Mouse (Mus musculus): Measurements from ENCODE around the gene Cep170.
A peak's percentile ranks its signal among the peaks of the same experiment; 100 is the strongest.

The Cep170 gene

GRCm38 (mm10) chr1:176826186-176826585 is 12.3 kb upstream of the Cep170 start:
- DNase-seq (ENCODE audit: low read depth in 2 of 2, low spot score in 2 of 2), result no peak

GRCm38 (mm10) chr1:176825084-176825483 is 11.2 kb upstream of the Cep170 start:
- DNase-seq (ENCODE audit: low read depth in 2 of 2, low spot score in 2 of 2), result no peak

DNA sequence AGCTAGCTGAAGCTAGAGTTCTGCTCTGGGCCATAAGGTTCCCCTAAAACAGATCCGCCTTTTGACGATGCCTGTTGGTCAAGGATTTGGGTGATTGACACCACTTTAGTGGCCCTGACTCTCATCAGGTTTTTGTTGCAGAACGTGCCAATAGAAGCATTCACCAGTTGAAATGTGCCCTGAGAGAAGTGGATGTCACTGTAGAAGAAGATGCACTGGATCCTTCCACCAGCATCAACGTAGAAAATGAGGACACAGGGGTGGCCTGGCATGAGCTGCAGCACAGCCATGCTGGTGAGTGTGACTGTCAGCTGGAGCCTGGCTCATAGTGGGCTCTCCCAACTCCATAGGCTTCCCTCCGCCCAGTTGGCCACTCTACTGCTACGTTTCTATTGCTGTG is 10.7 kb upstream of the Cep170 start:
- no peak for DNase-seq (ENCODE audit: low read depth in 2 of 2, low spot score in 2 of 2)

DNA sequence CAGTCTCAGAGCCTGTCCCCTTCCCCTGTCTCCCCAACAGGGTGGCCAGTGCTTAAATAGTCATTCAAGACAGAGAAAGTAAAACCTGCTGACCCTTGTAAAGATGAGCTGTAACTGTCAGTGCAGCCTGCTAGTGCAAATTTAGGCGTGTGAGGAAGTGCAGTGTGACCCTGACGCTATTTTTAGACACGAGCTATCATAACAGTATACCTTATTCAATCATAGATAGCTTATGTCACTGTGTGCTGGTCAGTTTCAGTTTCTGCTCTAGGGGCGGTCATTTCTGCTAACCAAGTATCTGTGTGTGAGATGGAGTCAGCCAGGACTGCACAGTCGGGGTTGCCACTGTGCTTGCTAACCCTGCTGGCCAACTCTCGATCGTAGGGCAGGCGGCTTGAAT is 10.0 kb upstream of the Cep170 start:
- no peak for DNase-seq (ENCODE audit: low read depth in 2 of 2, low spot score in 2 of 2)

DNA sequence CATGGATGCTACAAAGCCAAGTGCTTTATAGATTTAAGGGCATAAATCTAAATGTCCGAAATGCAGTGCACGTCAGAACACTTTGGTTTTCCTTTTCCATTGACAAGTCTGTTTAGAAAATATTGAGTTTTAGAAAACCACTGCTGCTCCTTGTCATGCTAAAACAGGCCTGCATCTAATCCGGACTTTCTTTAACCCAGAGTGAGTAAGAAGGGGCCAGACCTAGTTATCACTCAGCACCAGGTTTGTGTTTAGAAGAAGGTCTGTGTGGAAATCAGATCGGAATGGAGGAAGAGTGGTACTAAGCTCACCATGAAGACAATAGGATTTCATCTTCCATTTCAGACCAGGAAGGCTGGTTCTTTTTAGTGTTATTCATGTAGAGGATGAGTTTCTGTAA is 9.1 kb upstream of the Cep170 start:
- no peak for DNase-seq (ENCODE audit: low read depth in 2 of 2, low spot score in 2 of 2)

GRCm38 (mm10) chr1:176821929-176822328 is 8.1 kb upstream of the Cep170 start:
- DNase-seq (ENCODE audit: low read depth in 2 of 2, low spot score in 2 of 2), result no peak

DNA sequence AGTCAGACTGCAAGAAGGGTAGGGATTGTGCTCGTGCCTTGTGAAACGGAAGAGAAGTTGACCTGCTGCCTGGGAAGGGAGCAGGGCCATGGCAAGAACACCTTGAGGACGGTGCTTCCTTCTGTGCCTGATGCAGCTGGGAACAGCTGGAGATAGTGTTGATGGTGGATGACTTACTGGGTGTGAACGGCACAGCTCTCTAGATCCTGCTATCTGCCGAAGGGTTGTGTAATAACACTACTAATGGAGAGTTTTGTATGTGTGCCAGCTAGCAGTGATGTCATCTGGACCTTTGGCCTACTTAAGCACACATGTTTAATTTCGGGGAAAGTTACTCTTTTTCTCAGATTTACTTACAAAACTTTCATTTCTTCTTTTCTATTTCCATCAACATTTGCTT is 4.9 kb upstream of the Cep170 start:
- DNase-seq (ENCODE audit: low read depth in 2 of 2, low spot score in 2 of 2), result no peak

DNA sequence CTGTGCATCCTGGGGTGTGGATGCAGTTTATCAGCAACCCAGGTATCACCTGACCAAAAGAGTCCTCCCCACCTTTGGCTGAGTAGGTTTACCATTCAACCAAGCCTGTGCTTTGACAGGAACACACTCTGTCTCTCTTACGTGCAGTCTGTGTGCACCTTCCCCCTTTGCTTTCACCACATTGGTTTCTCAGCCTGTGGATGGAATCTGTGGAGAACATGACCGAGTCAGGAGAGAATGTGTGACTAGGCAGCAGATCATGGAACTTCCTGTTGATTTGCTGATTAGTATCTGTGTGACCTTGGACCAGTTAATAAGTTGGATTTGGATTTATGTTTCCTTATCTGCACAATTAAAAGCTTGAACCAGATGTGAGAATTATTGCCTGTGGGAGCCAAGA is 4.3 kb upstream of the Cep170 start:
- DNase-seq (ENCODE audit: low read depth in 2 of 2, low spot score in 2 of 2), result no peak

DNA sequence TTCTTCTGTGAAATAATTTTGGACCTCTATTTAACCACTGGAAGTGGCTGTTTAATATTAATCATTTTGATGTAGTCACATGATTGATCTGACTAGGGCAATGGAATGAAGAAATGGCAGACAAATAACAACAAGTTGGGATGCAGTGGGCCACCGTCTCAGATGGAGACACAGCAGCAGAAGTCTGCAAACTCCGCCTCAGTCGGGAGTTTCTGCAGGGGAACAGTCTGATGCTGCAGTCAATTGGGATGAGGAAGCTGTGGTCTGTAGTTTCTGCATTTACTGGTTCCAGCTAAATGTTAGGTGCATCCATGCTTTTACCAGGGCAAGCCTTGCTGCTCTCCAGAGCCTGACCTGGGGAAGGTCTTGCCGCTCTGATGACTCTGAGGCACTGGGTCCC is 2.9 kb upstream of the Cep170 start:
- no peak for DNase-seq (ENCODE audit: low read depth in 2 of 2, low spot score in 2 of 2)

DNA sequence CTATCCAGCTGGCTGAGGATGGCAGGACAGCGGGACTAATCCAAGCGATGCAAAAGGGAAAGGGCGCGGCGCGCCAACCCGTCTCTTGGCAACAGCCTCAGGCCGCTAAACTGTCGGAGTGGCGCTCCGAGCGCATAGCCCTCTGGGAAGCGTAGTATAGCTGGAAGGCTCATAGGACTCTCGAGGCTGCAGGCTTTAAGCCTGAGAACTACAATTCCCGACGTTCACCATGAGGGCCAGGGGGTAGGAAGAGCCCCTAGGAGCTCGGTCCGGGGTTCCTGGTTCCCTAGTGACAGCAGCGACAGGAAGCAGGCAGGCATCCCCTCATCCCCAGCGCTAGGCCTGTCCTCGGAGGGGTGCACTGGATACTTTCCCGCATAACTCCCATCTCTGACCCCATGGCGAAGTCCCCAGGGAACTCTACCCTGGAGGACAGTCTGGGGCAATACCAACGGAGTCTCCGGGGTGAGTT is 760 bp upstream of the Cep170 start, which contains the start of gene Sdccag8:
Sdccag8 (plus strand) TSS at position 70 of the 472 bp plus-strand sequence.
- peak; percentile 85 to 87 for DNase-seq (ENCODE audit: low read depth in 2 of 2, low spot score in 2 of 2)

DNA sequence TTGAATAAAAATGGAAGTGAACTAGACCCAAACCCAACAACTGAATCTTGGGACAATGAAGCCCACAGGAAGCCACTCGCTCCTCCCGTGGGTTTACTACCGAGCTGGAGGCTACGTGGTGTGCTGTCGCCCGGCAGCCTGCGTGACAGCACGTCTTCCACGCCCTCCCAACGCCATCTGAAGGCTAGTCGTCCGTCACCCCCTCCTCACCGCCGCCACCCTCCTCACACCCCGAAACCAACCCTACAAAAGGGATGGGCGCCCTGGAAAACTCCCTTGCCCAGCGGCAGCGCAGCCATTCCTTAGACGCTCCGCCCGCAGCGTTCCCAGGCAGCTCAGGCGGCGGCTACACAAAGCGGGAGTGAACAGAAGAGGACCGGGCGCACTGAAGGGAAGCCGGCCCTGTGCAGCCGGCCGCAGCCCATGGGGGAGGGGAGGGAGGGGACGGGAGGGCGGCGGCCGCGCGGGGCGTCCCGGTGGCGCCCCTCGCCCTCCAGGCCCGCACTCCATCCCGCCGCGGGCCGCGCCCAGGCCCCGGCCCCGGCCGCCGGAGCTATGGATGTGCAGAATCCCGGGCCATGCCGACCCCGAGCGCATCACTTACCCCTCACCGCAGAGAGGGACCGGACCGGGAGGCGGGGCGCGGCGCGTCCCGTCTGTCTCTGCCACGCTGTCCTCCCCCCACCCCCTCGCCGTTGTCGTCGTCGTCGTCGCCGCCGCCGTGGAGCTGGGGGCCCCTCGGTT is 403 bp downstream of the Cep170 start:
- peak; percentile 16 to 28 for DNase-seq (ENCODE audit: low read depth in 2 of 2, low spot score in 2 of 2)

GRCm38 (mm10) chr1:176812491-176813291 is 1.2 kb downstream of the Cep170 start:
- peak in 1 of 2 experiments; percentile 0 for DNase-seq (ENCODE audit: low read depth in 2 of 2, low spot score in 2 of 2)

DNA sequence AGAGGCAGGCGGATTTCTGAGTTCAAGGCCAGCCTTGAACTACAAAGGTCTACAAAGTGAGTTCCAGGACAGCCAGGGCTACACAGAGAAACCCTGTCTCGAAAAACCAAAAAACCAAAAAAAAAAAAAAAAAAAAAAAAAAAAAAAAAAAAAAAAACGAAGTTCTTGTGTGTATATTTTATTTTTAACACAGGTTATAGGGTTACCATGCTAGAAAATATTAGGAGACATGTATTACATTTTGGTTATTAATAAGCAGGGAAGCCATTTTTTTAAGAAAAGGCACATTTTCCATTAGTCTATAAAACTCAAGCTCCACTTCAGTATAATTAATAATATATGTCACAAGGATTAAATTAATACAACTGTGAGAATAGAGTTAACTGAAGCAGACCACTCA is 2.0 kb downstream of the Cep170 start:
- no peak for DNase-seq (ENCODE audit: low read depth in 2 of 2, low spot score in 2 of 2)

- no peak for DNase-seq (ENCODE audit: low read depth in 2 of 2, low spot score in 2 of 2)
Observed at GRCm38 (mm10) chr1:176810161-176810560, 3.7 kb downstream of the Cep170 start.

DNA sequence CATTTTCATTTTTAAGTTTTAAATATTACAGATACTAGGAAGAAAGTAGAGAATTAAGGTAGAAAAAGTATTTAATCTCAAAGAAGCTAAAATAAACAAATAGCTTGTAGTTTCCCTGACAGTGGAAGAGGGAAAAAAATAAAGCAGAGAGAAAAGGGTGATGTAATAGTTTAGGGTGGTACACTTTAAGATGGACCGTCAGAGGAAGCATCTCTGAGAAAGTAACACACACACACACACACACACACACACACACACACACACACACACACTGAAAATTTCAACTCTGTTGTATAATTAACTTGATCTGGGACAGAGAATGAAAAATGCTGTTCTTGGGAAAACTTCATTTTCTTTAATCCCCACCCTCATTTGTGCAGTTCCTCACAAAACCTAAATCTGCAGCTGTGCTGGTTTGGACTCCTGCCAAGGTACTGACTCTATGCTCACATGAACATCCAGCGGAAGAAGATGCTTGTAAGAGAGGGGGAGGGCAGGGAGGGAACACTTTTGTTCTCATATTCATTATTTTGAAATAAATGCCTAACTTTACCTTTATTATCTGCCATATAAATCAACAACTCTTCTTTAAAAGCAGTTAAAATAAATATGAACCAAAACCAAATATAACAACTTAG is 13.0 kb downstream of the Cep170 start:
- DNase-seq (ENCODE audit: low read depth in 2 of 2, low spot score in 2 of 2), result peak; percentile 13 to 47

GRCm38 (mm10) chr1:176798673-176799072 is 15.2 kb downstream of the Cep170 start:
- DNase-seq (ENCODE audit: low read depth in 2 of 2, low spot score in 2 of 2), result no peak

DNA sequence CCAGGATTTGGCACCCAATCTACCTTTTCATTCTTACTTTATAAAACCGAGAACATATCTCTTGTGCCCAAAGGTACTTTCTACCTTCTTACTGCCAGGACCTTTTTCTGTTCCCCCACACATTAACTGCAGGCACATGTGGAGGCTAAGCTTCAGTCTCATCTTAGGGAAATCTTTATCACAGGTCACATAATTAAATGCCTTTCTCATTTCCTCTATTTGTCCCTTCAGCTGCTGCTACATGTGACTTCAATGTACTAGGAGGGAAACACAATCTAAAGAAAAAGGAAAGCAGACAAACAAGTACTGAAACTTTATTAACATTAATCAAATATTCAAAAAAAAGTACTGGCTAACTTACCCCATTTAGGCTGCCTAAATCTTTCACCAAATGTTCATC is 21.7 kb downstream of the Cep170 start:
- DNase-seq (ENCODE audit: low read depth in 2 of 2, low spot score in 2 of 2), result no peak

DNA sequence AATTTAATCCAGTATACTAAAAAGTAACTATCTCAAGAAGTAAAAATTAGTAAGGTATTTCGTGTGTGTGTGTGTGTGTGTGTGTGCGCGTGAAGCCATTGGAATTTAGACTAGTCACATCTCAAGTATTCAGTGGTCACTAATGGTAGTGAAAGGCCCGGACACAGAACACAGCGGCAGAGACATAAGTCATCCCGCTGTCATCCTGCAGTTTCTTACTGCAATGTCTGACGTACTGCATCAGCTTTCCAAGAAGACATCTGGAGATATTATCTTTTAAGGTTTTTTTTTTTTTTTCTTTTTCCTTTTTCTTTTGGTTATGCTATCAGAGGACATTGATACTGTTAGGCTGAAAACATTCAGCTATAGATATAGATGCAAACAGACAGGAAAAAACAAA is 24.5 kb downstream of the Cep170 start:
- no peak for DNase-seq (ENCODE audit: low read depth in 2 of 2, low spot score in 2 of 2)

- no peak for DNase-seq (ENCODE audit: low read depth in 2 of 2, low spot score in 2 of 2)
Observed at GRCm38 (mm10) chr1:176774533-176774932, 39.3 kb downstream of the Cep170 start.

GRCm38 (mm10) chr1:176762295-176762694 is 51.6 kb downstream of the Cep170 start:
- DNase-seq (ENCODE audit: low read depth in 2 of 2, low spot score in 2 of 2), result no peak

DNA sequence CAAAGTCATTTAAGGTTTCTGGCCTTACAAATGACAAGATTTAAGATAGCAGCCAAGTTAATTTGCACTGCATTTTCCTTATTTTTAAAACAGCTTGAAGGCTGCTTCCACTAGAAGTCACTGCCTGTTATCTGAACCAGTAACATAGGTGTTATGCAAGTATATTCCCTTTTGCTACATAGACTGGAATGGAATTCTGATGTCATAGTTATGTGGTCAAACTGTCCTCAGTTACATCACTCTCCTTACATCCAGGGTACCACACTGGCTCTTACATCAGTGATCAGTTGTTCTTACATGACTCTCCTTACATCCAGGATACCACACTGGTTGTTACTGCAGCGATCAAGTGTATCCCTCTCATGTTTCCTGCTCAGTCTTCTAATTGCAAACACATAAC is 53.2 kb downstream of the Cep170 start:
- no peak for DNase-seq (ENCODE audit: low read depth in 2 of 2, low spot score in 2 of 2)

DNA sequence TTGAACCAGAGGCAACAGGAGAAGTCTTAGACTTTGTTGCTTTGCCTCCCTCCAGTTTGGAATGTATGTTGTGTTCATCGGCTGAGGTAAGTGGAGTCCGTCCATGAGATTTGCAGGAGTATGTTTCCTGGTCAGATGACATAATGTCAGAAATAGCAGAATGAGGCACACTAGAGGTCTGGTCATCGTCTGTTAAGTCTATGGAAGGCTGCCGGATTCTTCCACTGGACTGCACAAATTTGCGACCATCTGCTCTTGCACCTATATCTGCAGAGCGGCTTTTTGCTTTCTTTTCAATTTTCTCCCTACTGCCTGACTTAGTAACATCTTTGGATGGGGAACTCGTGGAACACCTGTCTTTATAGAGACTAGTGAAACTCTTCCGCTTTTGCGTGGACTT is 58.3 kb downstream of the Cep170 start:
- DNase-seq (ENCODE audit: low read depth in 2 of 2, low spot score in 2 of 2), result no peak

Measured in CD8-positive naive resting alpha-beta T cell, adult 2 months (primary cell).